Mouse (Mus musculus) monocyte, adult 5-6 weeks (primary cell): ENCODE data around the gene Acoxl. TPM values are rescaled to one million over a fixed set of nuclear protein-coding genes. Genes with fewer than 3 reads are reported as not detected.

Experiments
- ATAC-seq: fragments of 153-309, 156-312 bp; replicated peaks from 2 replicates; pipeline ENCODE4 v1.8.0; 2017; ENCODE audit warnings: mild to moderate bottlenecking; ENCODE audit not compliant: low TSS enrichment, insufficient number of reproducible peaks, severe bottlenecking, poor library complexity, low FRiP score
- total RNA-seq: library from RNA; stranded (forward); fragments of 200-1000, 200-491, 200-594 nt; gene quantifications from 3 replicates; pipeline ENCODE4 v1.2.3, GENCODE M21; 2017

Gene Acoxl
- total RNA-seq, 1 experiment from 2014 or later = not detected

DNA sequence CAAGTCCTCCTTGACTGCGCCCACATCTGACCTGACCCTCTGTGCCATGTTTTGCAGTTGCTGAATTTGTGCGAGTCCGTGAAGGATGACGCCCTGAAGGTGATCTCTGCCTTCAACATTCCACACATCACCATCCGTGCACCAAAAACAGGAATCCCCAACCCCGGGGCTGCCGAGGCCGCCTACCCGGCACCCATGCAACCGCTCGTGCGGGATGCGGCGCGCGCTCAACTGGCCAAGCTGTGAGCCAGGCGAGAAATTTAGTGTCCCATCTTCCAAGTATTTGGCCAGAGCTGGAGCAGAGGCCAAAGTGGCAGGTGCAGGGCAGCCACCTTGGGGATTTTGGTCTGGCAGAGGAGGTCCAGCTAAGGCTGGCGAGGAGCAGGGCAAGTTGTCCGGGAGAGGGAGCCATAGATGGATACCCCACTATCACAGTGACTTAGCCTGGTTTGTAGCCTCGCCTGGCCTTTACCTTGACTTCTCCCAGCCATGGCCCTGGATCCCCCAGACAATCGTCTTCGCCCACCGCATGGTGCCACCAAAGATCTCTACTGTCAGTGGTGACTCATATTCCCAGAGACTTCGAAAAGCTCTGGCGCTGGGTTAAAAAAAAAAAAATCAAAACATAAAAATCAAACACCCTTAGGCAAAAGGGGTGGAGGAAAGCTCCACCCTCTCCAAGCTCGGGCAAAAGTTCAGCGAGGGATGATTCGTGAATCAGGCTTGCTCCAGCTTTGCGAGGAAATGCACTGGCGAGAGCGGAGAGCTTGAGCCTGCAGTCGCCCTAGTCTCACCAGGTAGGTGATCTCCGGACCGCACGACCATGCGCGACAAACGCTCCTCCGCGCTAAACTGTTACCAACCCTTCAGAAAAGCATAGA lies 284.5 kb downstream of the Acoxl start:
- no peak for ATAC-seq

DNA sequence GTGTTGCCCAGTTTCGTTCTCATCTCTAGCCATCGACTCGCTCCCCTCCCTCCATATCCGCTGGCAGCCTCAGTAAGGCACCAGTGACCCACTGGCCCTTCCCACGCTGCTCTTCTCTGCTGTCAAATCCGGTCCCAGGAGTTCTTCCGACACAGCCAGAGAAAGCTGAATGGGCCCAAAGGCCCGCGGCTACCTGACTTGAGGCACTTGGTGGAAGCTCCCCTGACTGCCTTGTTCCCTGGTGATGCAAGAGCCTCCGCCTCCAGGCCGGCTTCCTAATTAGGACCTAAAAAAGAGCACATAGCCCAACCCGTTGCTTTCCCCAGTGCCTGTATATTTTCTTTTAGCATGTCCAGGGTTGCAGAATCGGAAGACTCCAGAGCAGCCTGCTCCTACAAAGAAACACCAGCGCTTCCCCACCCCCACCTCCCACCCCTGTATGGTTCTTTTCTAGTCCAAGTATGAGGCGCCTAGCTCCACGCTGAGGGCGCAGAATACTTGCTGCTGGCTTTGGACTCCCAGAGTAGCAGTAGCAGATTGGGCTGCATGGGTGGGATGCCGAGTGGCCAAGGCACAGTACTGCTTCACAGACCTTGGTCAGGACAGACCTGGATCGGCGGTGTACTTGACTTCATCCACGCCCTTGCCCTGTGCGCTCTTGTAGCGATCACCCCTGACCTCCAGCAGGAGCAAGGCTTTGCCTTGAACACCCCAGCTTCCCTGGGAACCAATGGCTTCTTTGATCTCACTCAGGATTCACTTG lies 285.4 kb downstream of the Acoxl start:
- ATAC-seq = no peak

DNA sequence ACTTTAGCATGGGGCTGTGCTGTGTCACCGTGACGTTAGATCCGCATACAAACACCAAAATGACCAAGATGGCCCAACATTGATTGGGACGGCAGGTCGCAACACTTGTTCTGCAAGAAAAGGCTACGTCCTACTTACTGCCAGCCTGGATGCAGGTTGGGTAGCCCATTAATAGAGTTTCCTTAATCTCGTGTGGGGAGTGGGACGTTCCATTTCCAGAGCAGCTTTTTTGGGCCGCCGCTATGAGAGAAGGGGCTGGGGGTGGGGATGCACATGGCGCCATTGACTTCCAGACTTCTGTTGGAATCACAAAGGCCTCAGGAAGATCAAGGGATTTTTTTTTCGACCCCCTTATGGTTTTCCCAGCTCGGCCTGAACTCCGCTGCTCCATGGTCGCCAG lies 286.0 kb downstream of the Acoxl start:
- ATAC-seq = no peak

DNA sequence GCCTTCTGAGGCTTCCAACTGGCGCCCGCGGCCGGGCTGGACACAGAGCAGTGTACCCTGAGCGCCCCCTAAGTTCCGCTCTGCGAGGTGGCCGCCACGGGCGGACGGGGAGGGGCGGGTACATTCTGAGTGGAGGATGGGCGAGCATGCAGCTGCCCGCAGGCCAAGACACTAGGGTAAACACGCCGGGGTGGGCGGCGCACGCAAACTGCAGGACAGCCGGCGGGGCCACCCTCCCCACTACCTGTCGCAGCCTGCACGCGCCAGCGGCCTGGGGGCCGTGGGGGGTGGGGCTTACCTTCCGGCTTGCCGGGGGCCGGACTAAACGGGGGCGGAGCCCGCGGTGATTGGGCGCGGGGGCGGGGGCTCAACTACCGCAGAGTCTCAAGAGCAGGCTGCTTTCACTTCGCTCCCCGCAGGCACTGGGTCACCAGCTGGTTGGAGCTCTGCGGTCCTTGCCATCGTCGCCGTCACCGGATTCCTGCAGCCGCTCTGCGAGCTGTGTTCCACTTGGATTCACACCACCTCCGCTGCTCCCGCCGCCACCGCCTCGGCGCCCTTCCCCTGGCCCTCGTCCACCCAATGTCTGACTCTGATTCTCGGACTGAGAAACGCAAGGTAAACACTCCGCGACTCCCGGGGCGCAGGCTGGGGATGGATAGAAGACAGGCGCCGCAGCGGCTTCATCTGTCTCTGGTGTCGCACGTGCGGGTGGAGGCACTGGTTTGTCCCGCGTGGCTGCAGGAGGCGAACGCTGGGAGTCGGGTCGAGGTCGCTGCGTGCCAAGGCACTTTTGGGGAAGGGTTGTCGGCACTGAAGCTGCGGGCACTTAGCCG lies 287.2 kb downstream of the Acoxl start, which contains the start of gene Bcl2l11:
Gene Bcl2l11, plus strand, starts transcription at position 404 of the 836 bp plus-strand sequence.
- peak; percentile 59 for ATAC-seq

DNA sequence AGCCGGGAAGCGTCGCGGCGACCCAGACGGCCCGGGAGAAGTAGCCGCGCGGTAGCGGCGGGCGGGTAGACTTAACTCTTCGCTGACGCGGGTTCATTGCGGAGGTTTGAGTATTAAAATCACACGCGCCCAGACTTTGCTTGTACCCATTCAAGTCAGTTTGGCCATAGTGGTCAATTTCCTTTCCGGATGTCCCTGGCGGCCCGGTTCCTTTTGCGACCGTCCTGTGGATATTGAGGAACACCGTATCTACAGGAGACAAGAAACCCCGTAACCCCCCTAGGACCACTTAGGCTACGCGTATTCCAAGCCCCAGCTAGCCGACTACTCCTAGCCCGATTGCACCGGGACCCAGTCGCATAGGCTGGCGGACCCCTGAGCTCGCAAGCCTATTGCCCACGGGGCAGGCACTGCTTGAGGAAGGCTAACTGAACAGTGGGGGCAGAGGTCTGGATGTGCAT lies 287.9 kb downstream of the Acoxl start:
- no peak for ATAC-seq

DNA sequence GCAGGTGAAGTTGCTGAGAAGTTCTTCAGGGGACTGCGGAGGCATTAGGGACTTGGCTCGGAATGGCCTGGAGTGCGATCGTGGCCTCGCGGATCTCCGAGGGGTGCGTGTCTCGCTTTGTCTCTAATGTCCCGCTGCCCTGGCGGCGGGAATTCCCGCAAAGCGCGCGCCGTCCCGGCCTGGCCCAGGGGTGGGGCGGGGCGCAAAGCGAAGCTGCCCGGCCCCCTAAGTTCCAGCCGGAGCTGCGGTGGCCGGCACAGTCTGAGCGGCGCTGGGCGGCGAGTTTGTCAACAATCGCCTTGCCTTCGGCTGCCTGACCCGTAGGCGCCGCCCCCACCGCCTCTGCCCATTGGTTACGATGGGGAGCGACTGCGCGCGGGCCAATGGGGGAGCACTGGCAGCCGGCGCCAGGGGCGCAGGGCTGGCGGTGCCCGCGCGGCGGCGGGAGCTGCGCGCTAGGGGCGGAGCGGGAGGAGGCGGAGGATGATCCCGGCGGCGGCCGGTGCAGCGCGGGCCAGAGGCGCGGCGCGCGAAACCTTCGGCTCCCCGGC lies 288.5 kb downstream of the Acoxl start:
- ATAC-seq = peak; percentile 57

DNA sequence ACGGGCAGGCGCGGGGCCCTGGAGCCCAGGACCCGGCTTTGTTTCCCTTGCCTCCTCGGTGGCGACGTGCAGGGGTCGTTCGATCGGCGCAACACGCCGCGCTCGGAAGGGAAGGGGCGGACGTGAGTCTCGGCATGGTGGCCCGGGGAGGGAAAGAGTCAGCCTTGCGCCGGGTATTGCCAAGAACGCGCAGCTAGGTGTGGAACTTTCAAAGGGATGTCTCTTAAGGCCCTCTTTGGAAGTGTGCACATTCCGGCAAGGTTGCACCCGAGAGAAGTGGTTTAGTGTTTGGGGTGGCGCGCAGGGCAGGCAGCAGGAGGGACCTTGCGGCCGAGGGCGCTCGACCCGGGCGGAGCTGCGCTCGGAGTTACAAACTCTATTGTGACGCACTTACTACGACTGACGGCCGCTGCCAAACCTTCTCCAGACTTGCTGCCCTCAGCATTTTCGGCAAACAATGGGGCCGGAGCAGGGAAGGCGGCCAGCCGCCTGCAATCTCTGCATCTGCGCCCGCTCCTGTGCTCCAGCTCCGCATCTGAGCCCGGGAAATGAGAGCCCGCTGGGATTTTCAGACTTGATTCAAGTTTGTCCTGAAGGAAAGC lies 289.1 kb downstream of the Acoxl start:
- ATAC-seq = peak; percentile 5; the same call in 1 of the 2 replicates

DNA sequence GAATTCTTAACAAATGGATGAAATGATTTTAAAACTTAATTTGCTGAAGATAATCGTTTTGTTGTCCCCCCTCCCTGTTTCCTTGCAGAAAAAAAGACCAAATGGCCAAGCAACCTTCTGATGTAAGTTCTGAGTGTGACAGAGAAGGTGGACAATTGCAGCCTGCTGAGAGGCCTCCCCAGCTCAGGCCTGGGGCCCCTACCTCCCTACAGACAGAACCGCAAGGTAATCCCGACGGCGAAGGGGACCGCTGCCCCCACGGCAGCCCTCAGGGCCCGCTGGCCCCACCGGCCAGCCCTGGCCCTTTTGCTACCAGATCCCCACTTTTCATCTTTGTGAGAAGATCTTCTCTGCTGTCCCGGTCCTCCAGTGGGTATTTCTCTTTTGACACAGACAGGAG lies 289.9 kb downstream of the Acoxl start:
- no peak for ATAC-seq

DNA sequence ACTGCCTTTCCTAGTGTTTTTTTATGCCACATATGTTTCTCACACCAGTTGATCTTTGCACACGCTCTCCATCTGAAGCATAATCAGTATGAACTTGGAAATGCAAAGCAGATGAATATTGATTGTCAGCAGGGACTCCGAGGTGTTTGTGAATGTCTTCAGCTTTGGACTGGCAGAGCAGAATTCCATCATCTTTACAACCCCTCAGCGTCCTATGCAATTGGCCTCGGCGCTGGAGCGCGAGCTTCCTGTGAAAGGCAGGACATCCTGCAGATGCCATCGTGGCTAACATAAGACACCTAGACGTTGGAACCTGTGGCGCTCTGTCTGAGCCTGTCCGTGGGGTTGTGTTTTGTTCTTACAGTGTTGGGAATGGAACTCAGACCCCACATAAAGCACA lies 292.8 kb downstream of the Acoxl start:
- ATAC-seq = no peak

DNA sequence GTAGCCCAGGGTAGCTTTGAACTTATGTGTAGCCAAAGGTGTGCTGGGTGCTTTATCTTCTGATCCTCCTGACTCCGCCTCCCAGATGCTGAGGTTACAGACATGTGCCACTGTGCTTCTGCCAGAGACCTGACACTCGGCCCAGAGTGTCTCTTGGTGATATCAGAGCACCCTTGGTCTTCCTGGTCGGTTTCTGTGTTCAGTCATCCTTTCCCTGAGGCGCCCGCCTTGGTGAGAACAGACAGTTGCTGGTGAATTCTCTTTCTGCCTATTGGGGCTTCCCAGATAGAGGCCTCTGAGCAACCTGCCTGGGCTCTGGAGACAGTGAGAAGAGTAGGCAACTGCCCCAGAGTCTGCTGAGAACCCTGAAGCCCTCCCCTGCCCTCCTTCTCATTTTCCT lies 294.0 kb downstream of the Acoxl start:
- ATAC-seq = no peak

DNA sequence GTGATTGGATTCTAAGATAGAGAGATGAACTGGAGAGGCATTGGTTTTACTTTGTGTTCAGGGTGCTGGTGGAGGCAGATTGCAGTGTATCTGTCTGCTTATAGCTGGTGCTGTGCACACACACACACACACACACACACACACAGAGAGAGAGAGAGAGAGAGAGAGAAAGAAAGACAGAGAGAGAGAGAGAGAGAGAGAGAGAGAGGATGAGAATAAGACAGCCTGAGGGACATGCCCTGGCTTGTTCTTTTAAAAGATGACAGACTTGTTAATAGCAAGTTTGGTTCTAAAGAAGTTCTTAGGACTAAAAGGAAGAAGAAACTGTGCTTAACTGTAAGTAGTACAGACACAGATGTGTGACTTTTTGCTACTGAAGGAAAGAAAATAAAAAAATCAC lies 295.2 kb downstream of the Acoxl start:
- ATAC-seq = no peak

DNA sequence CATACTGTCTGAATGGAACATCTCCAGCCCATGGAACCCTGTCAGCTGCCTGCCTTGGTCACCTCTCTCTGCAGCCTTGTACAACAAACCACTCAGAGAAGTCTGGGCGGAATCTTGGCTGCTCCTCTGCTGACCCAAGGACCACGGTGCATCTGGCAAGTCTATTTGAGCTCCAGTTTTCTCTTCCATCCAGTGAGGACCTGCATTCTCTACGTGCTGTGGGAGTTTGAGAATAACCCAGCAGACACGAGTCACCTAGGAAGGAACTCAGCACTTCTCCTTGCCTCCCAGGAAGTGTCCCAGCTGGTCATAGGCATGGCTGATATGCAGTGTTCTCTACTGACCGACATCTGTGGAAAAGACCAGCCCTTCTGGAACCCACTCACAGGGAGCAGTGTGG lies 295.8 kb downstream of the Acoxl start:
- ATAC-seq = no peak

DNA sequence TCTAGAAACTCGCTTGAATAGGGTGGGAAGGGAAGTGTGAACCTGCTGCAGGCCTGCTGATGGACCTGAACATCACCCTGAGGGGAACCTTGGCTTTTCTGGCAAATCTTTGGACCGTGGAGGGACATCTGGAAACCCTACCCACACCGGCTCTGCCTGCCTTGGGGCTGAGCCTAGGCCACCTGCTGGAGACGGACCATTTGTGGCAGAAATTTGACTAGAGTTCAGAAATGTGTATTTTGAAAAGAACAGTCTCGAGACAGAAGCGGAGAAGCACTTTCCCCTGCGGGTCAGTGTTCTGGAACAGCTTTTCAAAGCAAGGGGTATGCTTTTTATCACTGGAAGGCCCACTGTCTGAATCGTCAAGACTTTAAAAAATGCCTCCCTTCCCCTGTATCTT lies 296.3 kb downstream of the Acoxl start:
- no peak for ATAC-seq

DNA sequence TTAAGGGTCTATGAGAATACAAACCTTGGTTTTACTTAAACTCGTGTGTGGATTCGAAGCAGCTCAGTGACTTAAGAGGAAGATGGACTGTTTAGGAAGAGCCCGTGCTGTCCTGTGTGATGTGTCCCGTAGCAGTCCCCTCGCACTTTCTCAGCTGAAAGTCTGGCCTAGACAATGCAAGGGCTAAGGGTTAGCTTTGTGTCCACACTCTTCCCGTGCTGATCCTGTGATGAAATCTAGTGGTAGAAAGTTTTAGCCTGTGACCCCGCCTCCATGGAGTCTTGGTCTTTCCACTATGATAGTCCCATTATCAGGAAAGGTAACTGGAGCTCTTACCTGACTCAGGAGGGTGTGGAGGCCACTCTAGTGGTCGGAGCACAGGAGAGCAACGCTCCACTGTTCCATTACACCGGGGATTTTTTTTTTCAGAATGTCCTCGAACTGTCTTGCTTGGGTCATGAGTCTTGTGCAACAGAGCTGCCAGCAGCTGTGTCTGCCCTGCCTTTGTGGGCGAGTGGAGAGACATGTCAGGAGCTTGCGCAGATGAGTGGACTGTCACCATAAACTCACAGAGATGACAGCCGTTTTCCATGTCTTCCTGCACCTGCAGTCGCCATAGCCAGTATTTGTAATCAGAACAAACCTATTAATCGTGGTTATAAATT lies 298.2 kb downstream of the Acoxl start:
- no peak for ATAC-seq

DNA sequence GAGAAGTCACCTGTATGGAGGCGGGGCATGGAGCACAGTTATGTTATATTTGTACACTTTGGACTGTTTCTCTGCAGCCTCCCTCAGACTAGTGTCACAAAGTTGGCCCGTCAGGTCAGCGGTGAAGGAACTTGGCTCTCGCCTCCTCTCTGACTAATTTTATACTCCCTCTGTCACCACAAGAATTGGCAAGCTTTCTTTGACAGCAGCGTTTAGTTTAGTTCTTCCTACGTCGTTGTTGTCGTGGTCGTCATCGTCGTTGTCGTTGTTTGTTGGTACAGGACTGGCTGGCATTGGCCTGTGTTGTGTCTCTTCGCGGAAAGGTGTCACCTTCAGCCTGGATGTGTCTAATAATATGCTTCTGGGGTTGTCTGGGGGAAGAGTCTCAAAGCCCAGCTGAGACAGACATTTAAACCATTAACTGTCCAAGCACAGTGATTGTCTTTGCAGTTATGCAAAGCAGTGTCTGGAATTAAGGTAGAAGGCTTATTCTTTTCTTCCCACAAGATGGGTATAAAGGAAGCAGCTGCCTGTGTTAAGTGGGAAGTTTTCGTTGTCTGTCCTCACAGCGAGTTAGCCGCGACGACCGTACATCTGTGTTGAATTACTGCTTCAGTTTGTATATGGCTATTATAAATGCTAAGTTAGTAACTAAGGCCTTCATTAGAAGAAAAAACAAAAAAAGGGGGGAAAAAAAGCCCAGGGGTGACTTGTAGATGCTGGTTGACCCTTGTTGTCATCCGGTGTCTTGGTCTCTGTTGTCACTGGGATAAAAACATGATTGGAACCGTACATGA lies 299.0 kb downstream of the Acoxl start:
- no peak for ATAC-seq

DNA sequence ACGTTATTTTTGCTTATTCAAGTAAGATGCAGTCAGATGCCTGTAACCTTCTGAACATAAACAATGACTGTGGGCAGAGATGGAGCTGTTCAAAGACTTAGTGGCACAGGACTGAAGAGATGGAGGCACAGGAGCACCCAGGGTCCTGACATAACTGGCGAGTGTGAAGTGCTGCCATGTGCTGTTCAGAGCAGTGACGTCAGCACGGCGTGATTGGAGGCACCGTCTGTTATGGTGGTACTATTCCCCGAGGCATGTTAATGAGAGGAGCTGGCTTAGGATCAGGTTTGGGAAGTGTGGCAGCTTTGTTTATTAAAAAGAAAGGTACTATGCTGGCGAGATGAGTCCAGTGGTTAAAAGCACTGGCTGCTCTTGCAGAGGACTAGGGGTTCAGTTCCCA lies 300.2 kb downstream of the Acoxl start:
- no peak for ATAC-seq

DNA sequence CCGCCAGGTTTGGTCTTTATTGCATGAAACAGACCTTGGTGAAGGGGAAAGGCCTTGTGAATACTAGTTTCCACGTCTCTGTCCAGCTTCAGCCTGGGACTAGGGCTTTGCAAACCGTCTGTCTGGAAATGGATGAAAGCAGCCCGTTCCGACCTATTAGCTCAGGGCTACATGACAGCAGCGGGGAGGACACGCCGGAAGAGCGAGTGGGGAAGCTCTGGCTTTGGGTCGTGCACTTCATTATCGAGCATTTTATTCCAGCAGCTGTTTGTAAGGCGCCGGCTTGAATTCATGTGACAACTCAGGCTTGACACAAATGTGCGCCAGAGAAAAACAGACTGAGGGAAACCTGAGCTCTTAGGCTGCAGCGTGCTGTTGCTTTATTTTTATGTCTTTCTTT lies 301.1 kb downstream of the Acoxl start:
- no peak for ATAC-seq
